Mouse (Mus musculus): ENCODE results near the gene Yars.
A peak's percentile ranks its signal among the peaks of the same experiment; 100 is the strongest.

The Yars gene

GRCm38 (mm10) chr4:129251482-129252125 is 62.0 kb downstream of the Yars start:
- no peak for DNase-seq (ENCODE audit: low spot score)

- DNase-seq (ENCODE audit: low spot score): no peak
Measured at GRCm38 (mm10) chr4:129252492-129252891, 62.9 kb downstream of the Yars start.

GRCm38 (mm10) chr4:129254571-129254970 is 65.0 kb downstream of the Yars start:
- peak; percentile 69 for DNase-seq (ENCODE audit: low spot score)

GRCm38 (mm10) chr4:129256450-129257380 is 67.2 kb downstream of the Yars start:
- peak; percentile 60 for DNase-seq (ENCODE audit: low spot score)

- peak; percentile 79 for DNase-seq (ENCODE audit: low spot score)
Measured at GRCm38 (mm10) chr4:129259101-129259500, 69.5 kb downstream of the Yars start.

- peak; percentile 62 for DNase-seq (ENCODE audit: low spot score)
Measured at GRCm38 (mm10) chr4:129260678-129261077, 71.1 kb downstream of the Yars start.

- DNase-seq (ENCODE audit: low spot score): no peak
Measured at GRCm38 (mm10) chr4:129261196-129261595, 71.6 kb downstream of the Yars start, which contains the start of gene C77080. TSS of gene C77080 (minus strand) at chr4:129261404.

GRCm38 (mm10) chr4:129263225-129264021 is 73.9 kb downstream of the Yars start:
- DNase-seq (ENCODE audit: low spot score): peak; percentile 97

GRCm38 (mm10) chr4:129266191-129266590 is 76.6 kb downstream of the Yars start:
- no peak for DNase-seq (ENCODE audit: low spot score)

GRCm38 (mm10) chr4:129266821-129267220 is 77.3 kb downstream of the Yars start:
- DNase-seq (ENCODE audit: low spot score): no peak

GRCm38 (mm10) chr4:129268698-129269097 is 79.1 kb downstream of the Yars start:
- no peak for DNase-seq (ENCODE audit: low spot score)

Data from MN1 (cell line).